Mouse (Mus musculus) stomach, embryonic 16.5 days (tissue): ENCODE measurements around the gene Enpp7. TPM values are rescaled to one million over a fixed set of nuclear protein-coding genes. Genes with fewer than 3 reads are reported as not detected.
A peak's percentile ranks its signal among the peaks of the same experiment; 100 is the strongest.

Experiments used
- ATAC-seq: fragments of 200-750 bp; cut with Nextera tagmentation; 2 replicates; pipeline ENCODE4 v1.8.0; 2017; ENCODE audit warnings: moderate number of reproducible peaks, moderate TSS enrichment; ENCODE audit not compliant: insufficient read depth, low FRiP score
- H3K27ac ChIP-seq: fragments of 300-500 bp; sonication (generic); 2 replicates; pipeline ENCODE4 v1.5.1; 2014; ENCODE audit warnings: low read length
- H3K27me3 ChIP-seq: fragments of 300-500 bp; sonication (generic); 2 replicates; pipeline ENCODE4 v1.6.1; 2014; ENCODE audit warnings: low read length, control low read depth, mixed read lengths; ENCODE audit not compliant: control insufficient read depth, insufficient read depth
- H3K36me3 ChIP-seq: fragments of 300-500 bp; sonication (generic); 2 replicates; pipeline ENCODE4 v1.6.1; 2014; ENCODE audit warnings: low read length; ENCODE audit not compliant: control insufficient read depth, insufficient read depth
- H3K4me1 ChIP-seq: fragments of 300-500 bp; sonication (generic); 2 replicates; pipeline ENCODE4 v1.6.1; 2014; ENCODE audit warnings: low read length, control low read depth, mixed read lengths; ENCODE audit not compliant: control insufficient read depth, insufficient read depth
- H3K4me2 ChIP-seq: fragments of 300-500 bp; sonication (generic); 2 replicates; pipeline ENCODE4 v1.6.1; 2014; ENCODE audit warnings: low read depth, low read length, mixed read lengths
- H3K4me3 ChIP-seq: fragments of 300-500 bp; sonication (generic); replicated peaks from 2 replicates; pipeline ENCODE4 v1.5.1; 2014; ENCODE audit warnings: mild to moderate bottlenecking, low read length
- H3K9ac ChIP-seq: fragments of 300-500 bp; sonication (generic); 2 replicates; pipeline ENCODE4 v1.6.1; 2014; ENCODE audit warnings: low read length
- H3K9me3 ChIP-seq: fragments of 300-500 bp; sonication (generic); replicated peaks from 2 replicates; pipeline ENCODE4 v1.6.1; 2016; ENCODE audit warnings: low read length, control low read depth; ENCODE audit not compliant: control insufficient read depth
- WGBS: fragments of 180-500 bp; shearing (Covaris S2); extraction: QIAGEN DNeasy Blood & Tissue Kit; methylation state at CpG from one replicate; pipeline ENCODE4 v1.1.7; 2014; 5-methylcytosine and 5-hydroxymethylcytosine counted together
- polyA plus RNA-seq: library from polyadenylated mRNA; unstranded; fragments of >200 nt; fragmentation: Nextera tagmentation; extraction: Ambion mirVana; gene quantifications from 2 replicates; pipeline ENCODE4 v1.2.1, GENCODE M21; 2015

Gene Enpp7
- polyA plus RNA-seq, 1 experiment from 2014 or later = not detected

- Histone ChIP-seq H3K27ac (no peak overlapping the region), H3K4me2 (no peak overlapping the region), H3K9me3 (no peaks in the 10 kb centered on the region), H3K4me3 (no peak overlapping the region), H3K9ac (no peak overlapping the region), H3K4me1 (no peaks in the 10 kb centered on the region), H3K36me3 (no peaks in the 10 kb centered on the region), H3K27me3 (peaks cover 15% of the 10 kb centered on the region)
- 53% methylated on average over 4 of the region's 4 CpGs for WGBS
- ATAC-seq = no peak
Measured at GRCm38 (mm10) chr11:119001493-119002128, 13.6 kb downstream of the Enpp7 start.

- no peak for ATAC-seq
- no peak overlapping the region for H3K4me3 ChIP-seq
- no peak overlapping the region for H3K9ac ChIP-seq
- H3K4me1 ChIP-seq = no peaks in the 10 kb centered on the region
- H3K36me3 ChIP-seq = no peaks in the 10 kb centered on the region
- 86% methylated on average over 10 of the region's 10 CpGs for WGBS
- no peak overlapping the region for H3K27ac ChIP-seq
- H3K4me2 ChIP-seq = no peak overlapping the region
- no peaks in the 10 kb centered on the region for H3K9me3 ChIP-seq
- no peaks in the 10 kb centered on the region for H3K27me3 ChIP-seq
Measured at GRCm38 (mm10) chr11:119005547-119006275, 17.7 kb downstream of the Enpp7 start.

- H3K9me3 ChIP-seq = no peaks in the 10 kb centered on the region
- H3K36me3 ChIP-seq = no peaks in the 10 kb centered on the region
- H3K27ac ChIP-seq = no peak overlapping the region
- no peak overlapping the region for H3K4me3 ChIP-seq
- no peak overlapping the region for H3K9ac ChIP-seq
- no peak for ATAC-seq
- 64% methylated on average over 3 of the region's 3 CpGs for WGBS
- H3K4me1 ChIP-seq = no peaks in the 10 kb centered on the region
- H3K4me2 ChIP-seq = no peak overlapping the region
- H3K27me3 ChIP-seq = no peaks in the 10 kb centered on the region
Measured at GRCm38 (mm10) chr11:119006462-119006861, 18.5 kb downstream of the Enpp7 start.

- no peaks in the 10 kb centered on the region for H3K27me3 ChIP-seq
- H3K4me1 ChIP-seq = no peaks in the 10 kb centered on the region
- H3K4me2 ChIP-seq = peak overlapping the region; percentile 46
- H3K9ac ChIP-seq = peak overlapping the region; percentile 50
- H3K4me3 ChIP-seq = peak overlapping the region; percentile 37
- no peaks in the 10 kb centered on the region for H3K9me3 ChIP-seq
- peak; percentile 90; the same call in 1 of the 2 replicates for ATAC-seq
- no peak overlapping the region for H3K27ac ChIP-seq
- WGBS = 19% methylated on average over 21 of the region's 21 CpGs
- H3K36me3 ChIP-seq = no peaks in the 10 kb centered on the region
Measured at GRCm38 (mm10) chr11:119007461-119008456, 19.8 kb downstream of the Enpp7 start.

GRCm38 (mm10) chr11:119014455-119014854 lies 26.5 kb downstream of the Enpp7 start:
- H3K4me1 ChIP-seq = no peaks in the 10 kb centered on the region

GRCm38 (mm10) chr11:119017506-119017905 lies 29.5 kb downstream of the Enpp7 start:
- ATAC-seq = no peak
- H3K27ac ChIP-seq = no peak overlapping the region
- no peaks in the 10 kb centered on the region for H3K9me3 ChIP-seq
- 71% methylated on average over 7 of the region's 7 CpGs for WGBS
- H3K4me1 ChIP-seq = peaks cover 9% of the 10 kb centered on the region; the same call in 1 of the 2 replicates
- no peak overlapping the region for H3K4me3 ChIP-seq
- peaks cover 9% of the 10 kb centered on the region; the same call in 1 of the 2 replicates for H3K27me3 ChIP-seq
- no peaks in the 10 kb centered on the region for H3K36me3 ChIP-seq
- no peak overlapping the region for H3K4me2 ChIP-seq
- no peak overlapping the region for H3K9ac ChIP-seq

More at GRCm38 (mm10) chr11:119014455-119014854, 26.5 kb downstream of the Enpp7 start:
- Histone ChIP-seq H3K27me3 (no peaks in the 10 kb centered on the region), H3K36me3 (no peaks in the 10 kb centered on the region), H3K9me3 (no peaks in the 10 kb centered on the region), H3K4me3 (no peak overlapping the region), H3K4me2 (no peak overlapping the region), H3K27ac (no peak overlapping the region), H3K9ac (no peak overlapping the region)
- no peak for ATAC-seq
- 74% methylated on average over 7 of the region's 7 CpGs for WGBS

GRCm38 (mm10) chr11:119021180-119021579 lies 33.2 kb downstream of the Enpp7 start:
- 77% methylated on average over 7 of the region's 7 CpGs for WGBS
- Histone ChIP-seq H3K4me2 (no peak overlapping the region), H3K9ac (no peak overlapping the region), H3K36me3 (no peaks in the 10 kb centered on the region), H3K27me3 (peaks cover 9% of the 10 kb centered on the region; the same call in 1 of the 2 replicates), H3K4me3 (no peak overlapping the region), H3K27ac (no peak overlapping the region), H3K4me1 (peaks cover 36% of the 10 kb centered on the region), H3K9me3 (no peaks in the 10 kb centered on the region)
- ATAC-seq = no peak

- Histone ChIP-seq H3K27me3 (peaks cover 9% of the 10 kb centered on the region; the same call in 1 of the 2 replicates), H3K9ac (peak overlapping the region; percentile 85), H3K27ac (peak overlapping the region; percentile 26; the same call in 1 of the 2 replicates), H3K9me3 (no peaks in the 10 kb centered on the region), H3K36me3 (peaks cover 8% of the 10 kb centered on the region; the same call in 1 of the 2 replicates), H3K4me3 (peak overlapping the region; percentile 85), H3K4me1 (peaks cover 42% of the 10 kb centered on the region), H3K4me2 (peak overlapping the region; percentile 91)
- WGBS = 4% methylated on average over 42 of the region's 42 CpGs
- no peak for ATAC-seq
Measured at GRCm38 (mm10) chr11:119022068-119022894, 34.3 kb downstream of the Enpp7 start.
